Mouse (Mus musculus) thymus, postnatal 25 days (tissue): ENCODE measurements around the gene Tpk1.

Source experiments
- DNase-seq: peaks from one replicate; pipeline ENCODE4 v3.0.0; 2022

The Tpk1 gene

GRCm38 (mm10) chr6:43665677-43666546, at the start of gene Tpk1:
TSS of gene Tpk1 (minus strand) at chr6:43666278.
- DNase-seq = peak; percentile 93

DNA sequence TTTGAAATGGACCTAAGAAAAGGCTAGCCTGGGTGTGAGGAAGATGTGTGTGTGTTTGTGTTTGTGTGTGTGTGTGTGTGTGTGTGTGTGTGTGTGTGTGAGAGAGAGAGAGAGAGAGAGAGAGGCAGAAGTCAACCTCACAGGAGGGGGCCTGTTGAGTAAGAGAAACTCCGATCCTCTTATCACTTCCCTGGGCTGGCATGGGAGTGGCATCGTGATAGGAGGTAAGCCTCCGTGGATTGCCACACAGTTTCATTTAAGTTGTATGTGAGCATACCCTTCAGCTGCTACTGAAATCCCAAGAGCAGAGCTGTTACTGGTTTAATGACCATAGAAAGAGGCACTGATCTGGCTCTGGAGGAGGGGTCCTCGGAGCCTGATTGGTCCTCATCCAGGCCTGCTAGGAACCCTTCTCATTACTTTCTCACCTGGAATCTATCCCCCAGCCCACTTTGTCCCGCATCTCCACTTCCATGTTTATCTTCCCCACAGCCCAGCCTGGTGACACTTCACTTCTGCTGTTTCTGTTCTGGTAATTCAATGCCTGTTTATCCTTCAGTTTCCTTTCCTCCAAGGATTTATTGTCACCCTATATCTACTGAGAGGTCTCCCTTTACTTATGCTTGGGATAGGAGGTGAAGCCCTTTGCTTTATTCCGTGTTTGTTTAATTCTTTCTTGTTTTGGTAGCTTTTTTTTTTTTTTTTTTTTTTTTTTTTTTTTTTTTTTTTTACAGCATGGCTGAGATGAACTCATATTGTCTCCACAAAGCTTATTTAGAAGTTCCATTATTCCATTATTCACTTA, 36.9 kb upstream of the Tpk1 start:
- no peak for DNase-seq

- DNase-seq = no peak
Measured at GRCm38 (mm10) chr6:43691863-43692262, 25.8 kb upstream of the Tpk1 start.

DNA sequence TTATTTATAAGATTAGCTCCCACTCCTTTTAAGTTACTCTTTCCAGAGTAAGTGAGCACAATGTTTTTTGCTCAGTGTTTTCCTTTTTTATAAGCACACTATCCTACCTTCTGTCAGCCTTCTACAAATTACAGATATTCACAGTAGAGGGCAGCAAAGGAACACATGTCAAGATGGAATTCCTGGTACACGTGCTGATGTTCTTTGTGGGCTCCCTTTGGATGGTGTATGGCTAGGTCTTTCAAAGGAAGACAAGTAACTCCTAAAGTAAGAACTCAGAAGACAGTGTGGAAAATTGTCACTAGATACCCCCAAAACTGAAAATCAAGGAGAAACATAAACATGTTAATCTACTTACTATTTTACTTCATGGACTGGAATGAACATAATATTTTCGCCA, 19.9 kb upstream of the Tpk1 start:
- no peak for DNase-seq

DNA sequence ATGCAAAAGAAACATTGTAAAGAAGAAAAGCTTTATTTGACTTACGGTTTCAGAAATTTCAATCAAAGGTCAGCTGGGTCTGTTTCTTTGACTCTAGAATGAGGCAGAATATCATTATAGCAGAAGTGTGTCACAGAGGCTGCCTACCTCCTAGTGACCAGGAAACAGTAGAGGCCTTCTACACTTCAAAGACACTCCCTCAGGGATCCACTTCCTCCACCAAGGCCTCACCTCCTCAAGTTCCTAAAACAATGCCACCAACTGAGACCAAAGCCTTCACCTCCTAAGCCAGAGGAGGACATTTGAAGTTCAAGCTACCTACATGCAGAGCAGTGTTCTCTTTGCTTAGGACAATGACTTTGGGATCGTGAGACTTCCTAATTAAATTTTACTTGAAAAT, 16.5 kb upstream of the Tpk1 start:
- no peak for DNase-seq

- no peak for DNase-seq
Measured at GRCm38 (mm10) chr6:43678689-43679212, 12.7 kb upstream of the Tpk1 start.

DNA sequence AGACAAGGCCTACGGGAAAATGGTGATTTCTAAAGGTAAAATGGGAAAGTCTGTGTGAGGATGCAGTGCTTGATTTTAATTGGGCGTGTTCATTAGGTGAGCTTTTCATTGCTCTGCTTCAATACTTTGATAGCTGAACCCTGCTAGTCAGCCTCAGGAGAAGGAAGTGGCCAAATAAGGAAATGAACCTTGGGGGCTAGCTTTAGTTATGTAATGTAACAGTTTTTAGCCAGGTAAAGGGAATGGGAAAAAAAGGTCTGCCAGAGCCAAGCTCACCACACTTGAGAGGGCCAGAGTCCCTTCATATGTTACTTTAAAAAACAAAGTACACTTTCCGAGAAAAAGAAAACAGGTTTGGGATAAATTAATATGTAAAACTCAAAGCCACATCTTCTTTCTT, 11.5 kb upstream of the Tpk1 start:
- no peak for DNase-seq

DNA sequence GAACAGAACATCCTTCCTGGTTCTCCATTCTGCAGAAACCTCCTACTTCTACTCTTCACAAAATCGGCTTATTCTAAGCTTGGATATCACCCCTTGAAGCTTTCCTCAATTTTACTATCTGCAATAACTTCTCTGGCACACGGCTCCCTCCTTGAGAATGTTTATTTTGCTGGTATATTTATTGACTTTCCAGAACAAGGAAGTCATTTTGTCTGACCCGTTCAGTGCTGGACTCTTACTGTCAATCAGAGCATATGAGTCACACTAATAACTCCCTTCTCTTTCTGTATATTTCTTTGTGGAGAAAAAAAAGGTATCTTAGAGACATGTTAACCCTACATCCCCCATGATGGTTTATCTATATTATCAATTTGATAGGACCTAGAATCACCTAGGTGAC, 10.1 kb upstream of the Tpk1 start:
- no peak for DNase-seq

- DNase-seq = no peak
Measured at GRCm38 (mm10) chr6:43674986-43675760, 9.1 kb upstream of the Tpk1 start.

DNA sequence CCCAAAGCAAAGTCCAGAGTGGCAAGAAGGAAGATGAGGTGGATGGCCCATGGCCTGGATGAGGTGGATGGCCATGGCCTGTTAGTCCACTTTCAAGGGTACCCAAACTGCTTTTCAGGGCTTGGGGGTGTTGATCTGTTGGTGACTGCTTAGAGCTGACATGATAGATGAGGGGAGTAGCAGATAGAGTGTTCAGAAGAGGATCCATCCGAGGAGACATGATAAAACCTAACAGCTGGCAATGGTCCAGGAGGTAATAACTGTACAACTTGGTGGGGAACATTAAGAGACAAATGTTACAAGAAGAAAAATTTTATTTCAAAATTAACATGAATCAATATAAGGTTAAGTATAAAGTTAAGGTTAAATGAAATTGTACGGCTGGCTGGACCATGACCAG, 4.9 kb upstream of the Tpk1 start:
- DNase-seq = no peak

DNA sequence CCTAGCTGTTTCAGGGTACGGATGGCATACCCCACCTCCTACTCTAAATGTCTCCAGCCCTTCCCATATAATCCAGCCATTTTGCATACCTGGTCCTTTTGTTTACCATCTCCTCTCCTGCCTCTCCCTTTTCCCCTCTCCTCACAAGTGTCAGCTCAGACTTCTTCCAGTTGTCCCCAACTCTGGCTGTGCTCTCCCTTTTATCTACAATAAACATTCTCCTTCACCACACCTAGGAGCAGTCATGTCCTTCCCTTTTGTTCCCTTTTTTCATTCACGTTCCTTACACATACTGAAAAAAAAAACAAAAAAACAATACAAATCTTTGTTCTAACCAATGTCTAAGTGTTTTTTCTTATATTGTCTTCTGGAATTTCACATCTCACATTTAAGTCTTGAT, 1.6 kb upstream of the Tpk1 start:
- DNase-seq = no peak

DNA sequence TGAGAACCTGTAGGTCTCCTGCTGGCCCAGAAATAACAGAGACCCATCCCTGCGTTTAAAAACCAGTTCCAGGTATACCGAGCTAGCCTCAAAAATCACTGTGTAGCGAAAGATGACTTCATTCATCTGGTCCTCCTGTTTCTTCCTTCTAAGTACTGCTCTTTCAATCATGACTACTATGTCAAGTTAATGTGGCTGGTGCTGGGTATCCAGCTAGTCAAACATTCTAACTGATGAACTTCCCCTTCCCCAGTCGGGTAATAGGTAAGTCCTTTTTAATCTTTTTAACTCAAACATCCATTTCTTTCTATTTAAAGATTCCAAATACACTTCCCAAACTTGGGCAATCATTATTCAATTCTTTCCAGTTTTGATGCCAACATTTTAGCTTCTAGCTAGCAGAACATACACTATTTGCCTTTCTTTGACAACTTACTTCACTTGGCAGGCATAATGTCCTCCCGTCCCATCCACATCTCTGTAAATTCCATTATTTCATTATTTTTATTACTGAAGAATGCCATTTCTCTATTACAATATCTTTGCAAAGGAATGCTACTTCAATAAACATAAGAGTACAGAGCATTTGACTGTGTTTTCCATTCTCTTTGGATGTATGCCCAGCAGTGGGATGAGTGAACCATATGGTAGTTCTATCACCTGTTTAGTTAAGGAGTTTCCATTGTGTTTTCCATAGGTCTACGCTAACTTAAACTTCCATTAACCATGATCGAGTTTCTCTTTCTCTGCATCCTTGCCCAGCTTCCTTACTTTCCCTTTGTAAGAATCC, 728 bp upstream of the Tpk1 start:
- DNase-seq = no peak

- no peak for DNase-seq
Measured at GRCm38 (mm10) chr6:43661822-43662221, 4.3 kb downstream of the Tpk1 start.

DNA sequence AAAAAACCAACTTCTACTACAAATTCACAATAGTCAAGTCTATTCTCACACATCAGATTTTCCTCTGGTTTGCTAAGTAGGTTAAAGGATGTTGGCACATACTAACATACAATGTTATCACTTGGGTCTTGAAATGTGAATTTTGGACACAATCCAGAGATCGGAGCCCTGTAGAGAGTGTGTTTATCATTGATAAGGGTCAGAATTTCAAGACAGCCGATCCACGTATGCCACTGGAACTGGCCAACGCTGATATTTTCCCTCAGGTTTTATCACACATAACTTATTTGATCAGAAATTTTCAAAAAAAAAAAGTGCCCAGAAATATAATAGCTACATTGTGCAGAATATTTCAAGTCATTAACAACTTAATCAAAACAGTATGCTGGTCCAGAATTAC, 7.8 kb downstream of the Tpk1 start:
- no peak for DNase-seq

- DNase-seq = no peak
Measured at GRCm38 (mm10) chr6:43657845-43658244, 8.2 kb downstream of the Tpk1 start.

DNA sequence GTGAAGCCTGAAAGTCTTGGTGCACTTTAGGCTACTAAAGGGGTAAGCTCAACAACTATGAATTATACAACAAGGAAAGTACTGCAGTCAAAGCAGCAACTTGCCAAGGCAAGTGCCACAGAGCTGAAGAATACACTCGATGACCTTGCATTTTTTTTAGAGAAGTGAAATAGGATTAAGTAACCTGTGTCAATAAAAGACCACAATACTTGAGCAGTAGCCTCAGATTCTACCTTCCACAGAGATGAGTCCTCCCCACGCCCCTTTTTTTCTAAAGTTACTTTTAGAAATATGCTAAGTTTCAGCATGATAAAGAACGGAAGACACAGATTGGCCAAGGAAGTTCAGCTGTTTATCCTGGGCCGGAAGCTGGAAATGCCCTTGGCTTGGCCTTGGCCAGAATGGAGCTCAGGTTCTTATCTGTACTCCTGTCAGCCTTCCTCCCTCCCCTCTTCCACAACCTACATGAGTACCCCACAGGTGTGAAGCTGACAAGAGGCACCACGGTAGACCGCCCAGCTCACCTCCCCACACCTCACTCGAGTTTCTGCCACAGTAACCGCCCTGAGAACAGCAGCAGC, 11.1 kb downstream of the Tpk1 start:
- no peak for DNase-seq

DNA sequence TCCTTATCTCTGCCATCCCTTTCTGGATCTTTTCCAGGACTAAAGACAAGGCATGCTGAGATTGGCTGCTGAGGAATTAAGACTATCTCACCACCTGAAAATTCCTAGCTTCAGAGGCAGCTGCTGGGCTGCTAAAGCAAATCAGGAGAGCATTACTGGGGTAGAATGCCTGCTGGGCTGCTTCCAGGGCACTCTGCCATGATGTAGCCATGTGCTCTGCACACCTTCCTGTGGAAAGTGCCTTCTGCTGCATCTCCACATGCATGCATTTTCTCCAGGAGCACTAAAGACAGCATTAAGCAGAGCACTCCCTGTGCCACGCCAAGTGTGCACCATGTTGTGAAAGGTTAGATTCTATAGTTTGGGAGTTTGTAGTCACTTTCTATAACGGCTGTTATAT, 16.6 kb downstream of the Tpk1 start:
- no peak for DNase-seq

GRCm38 (mm10) chr6:43645674-43646073, 20.4 kb downstream of the Tpk1 start:
- DNase-seq = no peak

DNA sequence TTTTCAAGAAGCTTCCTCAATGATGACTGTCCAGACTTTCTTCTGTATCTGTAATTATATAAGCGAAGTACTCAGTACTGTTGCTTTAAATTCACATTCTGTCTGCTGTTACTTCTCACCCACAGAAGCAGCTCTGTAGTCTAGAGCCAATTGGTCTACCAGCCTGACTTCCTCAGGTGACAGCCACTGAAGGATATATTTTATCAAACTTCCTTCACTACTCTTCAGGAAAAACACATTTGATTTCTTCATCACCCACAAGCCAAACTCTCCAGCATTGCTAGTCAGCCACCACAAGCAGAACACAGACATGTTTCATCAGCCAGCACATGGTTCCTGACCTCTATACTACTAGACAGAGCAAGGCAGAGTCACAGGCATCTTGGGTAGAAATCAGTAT, 21.0 kb downstream of the Tpk1 start:
- no peak for DNase-seq

DNA sequence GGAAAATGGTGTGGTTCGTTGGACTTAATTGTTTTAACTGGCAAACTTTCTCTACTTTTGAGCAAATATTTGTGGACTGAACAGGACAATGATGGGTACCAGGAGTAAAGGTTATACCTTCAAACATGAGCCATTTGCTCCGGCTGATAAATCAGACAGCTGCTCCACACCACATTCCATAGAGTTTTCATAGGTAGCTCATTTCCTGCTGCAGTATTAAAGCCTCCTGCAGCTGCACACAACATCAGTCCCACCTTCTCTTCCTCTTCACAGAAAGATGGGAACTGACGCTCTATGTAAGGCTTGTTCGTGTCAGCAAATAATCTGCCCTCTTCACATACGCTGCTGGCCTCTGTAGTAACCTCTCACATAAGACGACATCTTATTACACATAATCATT, 22.4 kb downstream of the Tpk1 start:
- DNase-seq = no peak

DNA sequence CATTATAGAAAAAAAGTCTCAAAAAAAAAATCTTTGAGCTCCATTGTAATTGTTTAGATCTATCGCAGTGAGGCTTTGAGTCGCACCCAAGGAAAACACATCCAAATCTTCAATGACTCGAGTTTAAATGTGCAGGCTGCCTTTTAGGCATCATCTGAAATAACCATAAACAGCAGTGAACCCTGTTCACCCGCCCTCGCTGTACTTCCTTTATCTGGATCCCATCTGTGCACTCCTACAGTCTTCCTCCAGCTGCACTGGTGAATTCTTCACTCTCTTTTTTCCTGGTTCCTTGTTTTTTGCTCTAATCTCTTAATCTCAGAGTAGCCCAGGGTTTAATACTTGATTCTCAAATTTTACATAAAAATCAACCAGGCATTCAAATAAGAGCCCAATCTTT, 23.7 kb downstream of the Tpk1 start:
- DNase-seq = no peak

- no peak for DNase-seq
Measured at GRCm38 (mm10) chr6:43640621-43641020, 25.5 kb downstream of the Tpk1 start.
